Mouse (Mus musculus): ENCODE results near the gene Gnb1.
A peak's percentile ranks its signal among the peaks of the same experiment; 100 is the strongest.
"Not testable (repeated sequence)": the region's sequence is repeated elsewhere in the genome, so short reads cannot be mapped to it uniquely, and the experiment has no call there.

Gene Gnb1

GRCm38 (mm10) chr4:155490990-155491504, at the start of gene Gnb1:
Gnb1 (plus strand) TSS chr4:155491361.
- peak; percentile 66 for ATAC-seq (ENCODE audit: low TSS enrichment)

DNA sequence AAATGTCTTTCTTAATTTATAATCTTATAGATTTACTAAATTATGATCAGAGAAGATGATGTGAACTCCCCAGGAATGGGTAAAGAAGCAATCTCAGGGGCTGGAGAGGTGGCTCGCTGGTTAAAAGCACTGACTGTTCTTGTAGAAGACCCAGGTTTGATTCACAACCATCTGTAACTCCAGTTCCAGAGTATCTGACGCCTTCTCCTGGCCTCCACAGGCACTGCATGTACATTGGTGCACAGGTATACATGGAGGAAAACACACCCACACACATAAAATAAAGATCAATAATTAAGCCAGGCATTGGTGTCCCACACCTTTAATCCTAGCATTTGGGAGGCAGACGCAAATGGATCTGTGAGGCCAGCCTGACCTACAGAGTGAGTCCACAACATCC, 48.4 kb upstream of the Gnb1 start:
- no peak for ATAC-seq (ENCODE audit: low TSS enrichment)

DNA sequence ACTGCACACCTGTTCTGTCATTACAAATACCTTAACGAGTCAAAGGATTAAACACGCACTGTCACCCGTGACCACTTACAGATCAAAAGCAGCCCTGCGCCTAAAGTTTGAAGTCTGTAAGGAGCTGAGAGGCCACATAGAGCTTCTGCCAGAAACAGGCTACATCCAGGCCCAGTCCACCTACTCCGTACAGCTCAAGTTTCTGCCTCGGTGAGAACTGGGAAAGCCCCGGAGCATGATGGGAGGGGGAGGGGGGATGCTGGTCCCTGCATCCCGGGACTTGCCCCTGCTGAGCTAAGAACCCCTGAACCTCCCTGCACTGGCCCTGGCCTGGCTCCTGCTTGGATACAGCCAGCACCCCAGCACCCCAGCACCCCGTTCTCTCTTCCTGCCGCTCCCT, 39.6 kb upstream of the Gnb1 start:
- ATAC-seq (ENCODE audit: low TSS enrichment): no peak

- ATAC-seq (ENCODE audit: low TSS enrichment): no peak
These were observed 32.6 kb upstream of the Gnb1 start for GRCm38 (mm10) chr4:155458575-155458974.

DNA sequence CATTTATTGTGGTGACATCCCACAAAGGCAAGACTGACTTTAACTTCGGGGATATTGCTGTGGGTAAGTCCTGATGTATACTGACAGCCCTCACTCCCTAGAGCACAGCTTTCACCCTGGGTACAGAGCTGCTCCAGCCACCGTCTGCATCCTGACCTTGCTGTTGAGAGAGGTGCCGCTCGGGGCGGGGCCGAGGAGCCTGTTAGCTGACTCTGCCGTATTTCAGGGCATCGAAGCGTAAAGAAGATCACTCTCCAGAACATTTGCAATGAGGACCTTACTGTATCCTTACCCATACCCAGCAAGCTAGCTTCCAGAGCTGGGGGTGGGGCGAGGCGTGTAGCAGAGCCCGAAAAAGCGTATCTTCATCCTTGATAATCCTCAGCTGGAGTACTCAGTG, 28.1 kb upstream of the Gnb1 start:
- ATAC-seq (ENCODE audit: low TSS enrichment): no peak

- ATAC-seq (ENCODE audit: low TSS enrichment): no peak
These were observed 27.6 kb upstream of the Gnb1 start for GRCm38 (mm10) chr4:155463611-155464010.

DNA sequence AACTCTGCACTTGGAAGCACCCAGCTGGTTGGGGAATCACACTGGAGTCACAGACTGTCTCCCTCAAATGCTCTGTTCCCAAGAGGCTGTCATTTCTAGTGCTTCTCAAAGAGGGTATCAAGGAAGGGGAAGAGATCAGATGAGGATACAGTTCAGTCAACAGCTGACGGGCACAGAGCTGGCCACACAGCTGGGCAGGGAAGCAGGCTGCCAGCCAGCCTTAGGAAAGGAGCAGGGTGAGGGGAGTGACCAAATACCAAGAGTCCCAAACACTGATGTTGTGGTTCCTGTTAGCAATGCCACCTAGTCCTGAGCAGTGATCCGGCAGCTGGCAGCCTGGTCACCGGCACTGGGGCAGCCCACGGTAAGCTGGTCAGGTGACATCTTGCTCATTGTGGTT, 27.1 kb upstream of the Gnb1 start:
- no peak for ATAC-seq (ENCODE audit: low TSS enrichment)

DNA sequence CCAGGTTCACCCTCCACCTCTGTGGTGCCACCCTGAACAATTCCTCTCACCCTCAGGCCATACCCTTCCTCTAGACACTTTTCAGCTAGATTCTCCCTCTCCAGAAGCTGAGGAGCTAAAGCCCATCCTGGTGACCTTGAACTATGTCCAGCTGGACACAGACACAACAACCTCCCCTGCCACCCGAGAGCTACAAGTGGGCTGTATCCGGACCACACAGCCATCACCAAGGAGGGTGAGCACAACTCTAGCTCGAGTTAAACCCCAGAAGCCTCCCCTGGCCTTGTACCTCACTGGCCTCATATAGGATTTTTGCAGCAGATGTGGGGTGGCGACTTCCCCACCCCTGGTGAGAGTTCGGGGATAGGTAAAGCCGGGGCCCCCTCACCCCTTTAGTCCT, 25.6 kb upstream of the Gnb1 start:
- no peak for ATAC-seq (ENCODE audit: low TSS enrichment)

DNA sequence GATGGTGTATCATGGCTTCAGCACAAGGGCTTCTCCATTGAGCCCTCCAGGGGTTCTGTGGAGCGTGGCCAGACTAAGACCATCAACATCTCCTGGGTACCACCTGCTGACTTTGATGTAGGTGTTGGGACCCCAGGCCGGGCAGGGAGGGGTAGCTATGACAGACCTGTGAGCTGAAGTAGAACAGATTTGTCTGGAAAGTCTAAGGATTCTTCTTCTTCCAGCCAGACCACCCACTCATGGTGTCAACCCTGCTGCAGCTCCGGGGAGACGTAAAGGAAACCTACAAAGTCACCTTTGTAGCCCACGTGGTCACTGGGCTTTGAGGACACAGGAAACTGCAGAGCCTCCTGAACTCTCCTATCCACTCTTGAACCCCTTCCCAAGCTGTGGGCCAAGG, 25.1 kb upstream of the Gnb1 start:
- ATAC-seq (ENCODE audit: low TSS enrichment): no peak

DNA sequence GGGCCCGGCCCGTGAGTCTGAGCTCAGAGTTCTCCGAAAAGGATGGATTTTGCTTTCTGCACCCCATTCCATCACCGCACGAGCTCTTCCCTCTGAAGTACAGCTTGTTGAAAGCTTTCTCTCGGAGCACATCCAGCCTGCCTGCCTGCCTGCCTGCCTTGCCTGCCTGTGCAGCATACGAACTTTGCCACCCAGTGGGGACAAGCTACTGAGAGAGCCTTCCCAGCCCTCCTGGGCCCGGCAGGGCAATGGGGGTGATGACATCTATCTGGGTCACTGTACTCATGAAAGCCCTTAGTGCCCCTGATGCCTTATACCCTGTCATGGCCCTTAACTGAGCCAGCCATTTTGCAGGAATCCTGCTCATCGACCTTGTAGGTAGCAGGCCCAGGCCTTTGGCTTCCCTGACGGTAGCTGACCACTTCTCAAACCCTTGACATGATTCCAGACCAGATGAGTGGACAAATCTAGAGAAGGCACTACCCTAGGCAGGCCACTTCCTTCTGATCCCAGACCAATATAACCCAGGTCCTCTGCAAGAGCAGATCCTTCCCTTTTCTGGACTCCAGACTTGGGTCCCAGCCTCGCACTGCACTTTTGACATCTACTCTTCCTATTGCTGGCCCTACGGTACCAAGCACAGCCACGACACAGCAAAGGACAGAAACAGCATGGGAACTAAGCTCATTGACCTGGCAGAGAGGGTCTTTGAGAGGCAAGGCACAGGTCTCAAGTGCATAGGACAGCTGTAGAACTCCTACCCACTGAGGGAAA, 23.7 kb upstream of the Gnb1 start:
- no peak for ATAC-seq (ENCODE audit: low TSS enrichment)

GRCm38 (mm10) chr4:155468952-155469351, 22.2 kb upstream of the Gnb1 start, which contains the start of gene Tmem52:
Tmem52 (plus strand) TSS chr4:155469114.
- no peak for ATAC-seq (ENCODE audit: low TSS enrichment)

DNA sequence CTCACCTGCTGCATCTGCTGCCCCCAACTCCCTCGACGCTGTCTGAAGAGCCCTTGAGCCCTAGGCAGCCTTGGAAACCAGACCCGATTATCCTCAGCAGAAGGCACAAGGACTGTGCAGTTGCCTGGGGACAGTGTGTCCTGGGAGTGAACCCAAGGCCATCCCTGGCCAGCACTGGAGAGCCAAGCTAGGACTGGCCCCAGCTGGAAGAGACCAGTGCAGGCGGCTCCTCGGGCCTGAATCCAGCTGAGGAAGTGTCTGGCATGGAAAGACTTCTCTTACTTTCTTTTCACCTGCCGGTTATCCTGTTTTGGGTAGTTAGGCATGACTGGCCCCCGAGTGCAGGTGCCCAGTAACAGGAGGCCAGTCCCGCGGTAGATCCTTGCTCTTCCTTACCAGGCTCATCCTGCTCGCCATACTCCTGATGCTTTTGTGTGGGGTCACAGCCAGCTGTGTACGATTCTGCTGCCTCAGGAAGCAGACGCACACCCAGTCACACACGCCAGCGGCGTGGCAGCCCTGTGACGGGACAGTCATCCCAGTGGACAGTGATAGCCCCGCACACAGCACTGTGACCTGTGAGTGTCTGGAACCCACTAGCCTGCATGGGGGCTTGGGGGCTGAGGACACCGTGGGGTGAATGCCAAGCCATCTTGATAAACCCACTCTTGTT, 21.4 kb upstream of the Gnb1 start:
- ATAC-seq (ENCODE audit: low TSS enrichment): peak; percentile 38; the same call in 1 of the 2 replicates

- ATAC-seq (ENCODE audit: low TSS enrichment): no peak
These were observed 20.8 kb upstream of the Gnb1 start for GRCm38 (mm10) chr4:155470263-155470953.

DNA sequence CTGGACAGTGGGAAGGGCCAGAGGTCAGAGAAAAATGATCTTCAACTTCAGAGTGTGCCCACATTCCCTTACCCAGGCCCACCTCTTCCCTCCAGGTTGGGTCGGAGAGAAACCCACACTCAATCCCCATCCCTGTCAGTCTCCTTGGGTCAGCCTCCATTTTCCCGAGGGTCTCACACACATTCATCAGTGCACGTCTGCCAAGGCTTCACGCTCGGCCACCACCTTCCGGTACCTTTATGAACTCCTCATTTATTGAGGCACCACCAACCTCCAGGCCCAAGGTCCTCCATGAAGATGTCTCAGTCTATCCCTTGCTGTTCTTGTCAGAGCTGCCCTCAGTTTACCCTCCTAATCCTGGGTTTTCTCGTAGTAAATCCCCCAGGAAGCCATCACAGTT, 20.2 kb upstream of the Gnb1 start:
- ATAC-seq (ENCODE audit: low TSS enrichment): no peak

DNA sequence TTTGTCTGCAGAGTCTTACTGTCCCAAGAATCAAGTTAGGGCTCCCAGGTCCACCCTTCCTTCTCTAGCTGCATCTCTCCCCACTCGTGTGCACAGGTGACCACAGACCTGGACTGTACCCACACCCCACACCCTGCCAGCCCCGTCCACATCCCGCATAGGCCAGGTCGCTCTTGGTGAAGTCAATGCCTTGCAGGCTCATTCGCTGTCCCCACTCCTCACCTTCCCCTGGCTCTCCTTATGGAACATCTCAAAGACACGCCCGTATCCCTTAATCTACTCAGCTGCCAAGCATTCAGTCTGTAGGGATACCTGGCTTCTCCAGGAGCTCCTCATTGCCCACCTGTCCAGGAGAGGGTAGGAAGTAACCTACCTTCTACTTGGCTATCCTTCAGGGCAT, 19.8 kb upstream of the Gnb1 start:
- no peak for ATAC-seq (ENCODE audit: low TSS enrichment)

DNA sequence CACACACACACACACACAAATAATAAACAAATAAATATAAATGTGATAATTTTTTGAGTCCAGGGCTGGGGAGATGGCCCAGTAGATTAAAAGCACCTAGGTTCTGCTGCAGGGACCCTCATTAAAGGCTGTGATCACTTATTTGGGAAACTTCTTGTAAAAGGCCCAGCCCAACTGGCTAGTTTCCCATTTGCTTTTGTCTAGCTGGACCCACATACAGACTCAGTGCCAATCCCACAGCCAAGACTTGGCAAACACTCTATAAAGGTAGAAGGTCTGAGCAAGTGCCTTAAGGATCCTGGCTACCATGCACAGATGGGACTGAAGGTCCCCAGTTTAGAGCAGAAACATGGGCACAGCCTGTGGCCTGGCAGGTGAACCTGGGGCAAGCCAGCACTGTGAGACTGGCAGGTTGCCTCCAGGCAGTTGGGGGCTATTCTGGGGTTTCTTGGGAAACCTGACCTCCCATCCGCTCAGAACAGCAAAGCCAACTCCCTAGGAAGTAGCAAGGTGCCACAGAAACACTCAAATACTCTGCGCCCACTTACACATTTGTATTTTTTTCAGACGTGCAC, 18.4 kb upstream of the Gnb1 start:
- ATAC-seq (ENCODE audit: low TSS enrichment): no peak

- no peak for ATAC-seq (ENCODE audit: low TSS enrichment)
These were observed 17.8 kb upstream of the Gnb1 start for GRCm38 (mm10) chr4:155473319-155473718.

DNA sequence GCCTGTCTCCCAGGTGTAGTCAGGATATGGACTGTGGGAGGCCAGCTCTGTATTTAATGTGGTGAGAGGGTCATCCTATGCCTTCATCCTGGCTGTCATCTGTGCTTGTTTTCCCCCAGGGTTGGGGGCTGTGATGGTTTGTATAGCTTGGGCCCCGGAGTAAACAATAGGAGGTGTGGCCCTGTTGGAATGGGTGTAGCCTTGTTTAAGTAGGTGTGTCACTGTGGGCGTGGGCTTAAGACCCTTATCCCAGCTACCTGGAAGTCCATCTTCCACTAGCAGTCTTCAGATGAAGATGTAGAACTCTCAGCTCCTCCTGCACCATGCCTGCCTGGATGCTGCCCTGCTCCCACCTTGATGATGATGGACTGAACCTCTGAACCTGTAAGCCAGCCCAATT, 17.4 kb upstream of the Gnb1 start:
- not testable (repeated sequence) for ATAC-seq (ENCODE audit: low TSS enrichment)

- ATAC-seq (ENCODE audit: low TSS enrichment): peak; percentile 83
These were observed 9.6 kb upstream of the Gnb1 start for GRCm38 (mm10) chr4:155481381-155482124.

GRCm38 (mm10) chr4:155482125-155482480, 9.1 kb upstream of the Gnb1 start:
- ATAC-seq (ENCODE audit: low TSS enrichment): no peak

- no peak for ATAC-seq (ENCODE audit: low TSS enrichment)
These were observed 8.2 kb upstream of the Gnb1 start for GRCm38 (mm10) chr4:155482733-155483540.
